Mouse (Mus musculus) adrenal gland, adult 2 months (tissue): ENCODE results near the gene Abhd4. TPM values are rescaled to one million over a fixed set of nuclear protein-coding genes. Genes with fewer than 3 reads are reported as not detected.
A peak's percentile ranks its signal among the peaks of the same experiment; 100 is the strongest.

ENCODE experiments used
- DNase-seq: peaks from one replicate; pipeline ENCODE4 v3.0.0; 2021
- polyA plus RNA-seq: library from polyadenylated mRNA; depleted of rRNA; stranded (reverse); fragments of >200 nt; gene quantifications from 2 replicates; pipeline ENCODE4 v1.2.3, GENCODE M21; 2012
- total RNA-seq, 2 experiments: library from RNA; stranded (reverse); gene quantifications; 2 replicates each; pipeline ENCODE4 v1.2.3; 2021

Abhd4 gene
- total and polyA plus RNA-seq, 3 experiments = 490 to 694 (median 541) TPM

- DNase-seq = peak; percentile 89
Measured at GRCm38 (mm10) chr14:54239002-54239736, 14.8 kb upstream of the Abhd4 start.

DNA sequence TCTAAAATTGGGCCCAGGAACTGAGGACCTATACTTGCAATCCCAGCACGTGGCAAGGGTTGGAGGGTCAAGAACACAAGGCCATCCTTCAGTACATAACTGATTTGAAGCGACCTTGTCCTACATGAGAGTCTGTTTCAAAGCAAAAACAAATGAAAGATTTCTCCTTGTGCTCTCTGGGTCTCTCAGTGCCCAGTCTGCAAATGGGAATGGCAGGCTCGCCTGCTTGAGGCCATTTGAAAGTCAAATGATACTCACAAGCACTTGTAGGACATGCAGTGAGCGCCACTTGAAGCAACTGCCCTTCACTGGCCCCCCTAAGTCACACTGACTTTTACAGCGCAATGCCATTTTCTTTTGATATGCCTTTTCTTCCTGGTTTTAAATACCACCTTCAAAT, 13.4 kb upstream of the Abhd4 start:
- DNase-seq = peak; percentile 69

DNA sequence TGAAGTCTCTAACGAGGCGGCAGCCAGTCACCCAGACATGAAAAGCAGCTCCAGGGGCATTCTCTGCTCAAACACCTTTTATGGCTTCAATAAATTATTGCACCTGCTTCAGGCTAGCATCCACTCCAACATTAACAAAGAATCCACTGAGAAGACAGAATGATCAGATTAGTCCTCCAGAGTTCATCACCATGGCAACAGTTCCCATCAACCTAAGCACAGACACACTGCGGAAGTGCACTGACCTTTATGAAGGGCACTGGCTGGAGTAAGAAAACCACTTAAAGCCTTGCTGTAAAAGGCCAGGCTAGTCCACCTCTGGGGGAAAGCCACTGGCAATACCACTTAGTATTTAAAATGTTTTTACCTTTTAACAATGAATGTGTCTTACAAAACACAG, 9.8 kb upstream of the Abhd4 start:
- DNase-seq = peak; percentile 56

DNA sequence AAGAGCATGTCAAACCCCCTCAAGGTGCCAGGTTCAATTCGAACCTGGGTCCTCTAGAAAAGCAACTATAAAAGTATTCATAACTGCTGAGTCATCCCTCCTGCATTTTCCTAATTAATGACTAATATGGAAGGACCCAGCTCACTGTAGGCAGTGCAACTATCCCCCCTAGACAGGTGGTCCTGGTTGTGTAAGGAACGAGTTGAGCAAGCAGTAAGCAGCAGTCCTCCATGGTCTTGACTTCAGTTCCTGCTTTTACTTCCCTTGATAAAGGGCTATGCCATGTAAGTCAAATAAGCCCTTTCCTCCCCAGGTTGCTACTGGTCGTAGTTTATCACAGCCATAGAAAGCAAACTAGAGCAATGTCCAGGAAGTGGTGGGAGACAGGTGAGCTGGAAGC, 7.8 kb upstream of the Abhd4 start:
- no peak for DNase-seq

GRCm38 (mm10) chr14:54249326-54249725, 4.7 kb upstream of the Abhd4 start:
- peak; percentile 75 for DNase-seq

GRCm38 (mm10) chr14:54250122-54250521, 3.9 kb upstream of the Abhd4 start:
- DNase-seq = no peak

- peak; percentile 1 for DNase-seq
Measured at GRCm38 (mm10) chr14:54254670-54255202, 748 bp downstream of the Abhd4 start.

- DNase-seq = peak; percentile 10
Measured at GRCm38 (mm10) chr14:54258131-54258670, 4.2 kb downstream of the Abhd4 start.

- peak; percentile 99 for DNase-seq
Measured at GRCm38 (mm10) chr14:54259003-54259721, 5.2 kb downstream of the Abhd4 start.

GRCm38 (mm10) chr14:54259722-54260085, 5.7 kb downstream of the Abhd4 start:
- no peak for DNase-seq

GRCm38 (mm10) chr14:54260196-54260595, 6.2 kb downstream of the Abhd4 start:
- peak; percentile 80 for DNase-seq

DNA sequence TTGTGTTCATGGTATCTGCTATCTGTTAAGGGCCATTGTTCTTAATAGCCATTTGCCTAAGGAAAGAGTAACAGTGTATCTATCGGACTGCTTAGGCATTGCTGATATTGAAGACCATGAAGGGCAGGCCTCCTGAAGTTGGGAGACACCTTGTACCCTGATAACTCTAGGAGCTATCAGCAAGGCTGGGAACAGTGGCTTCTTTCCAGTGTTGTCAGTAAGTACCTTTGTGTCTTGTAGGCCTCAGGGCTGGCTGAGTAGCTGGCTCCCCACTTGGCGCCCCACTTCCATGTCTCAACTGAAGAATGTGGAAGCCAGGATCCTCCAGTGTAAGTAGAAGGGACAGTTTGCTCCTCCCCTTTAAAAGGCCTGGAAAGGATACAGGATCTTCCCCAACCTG, 7.4 kb downstream of the Abhd4 start:
- DNase-seq = no peak

DNA sequence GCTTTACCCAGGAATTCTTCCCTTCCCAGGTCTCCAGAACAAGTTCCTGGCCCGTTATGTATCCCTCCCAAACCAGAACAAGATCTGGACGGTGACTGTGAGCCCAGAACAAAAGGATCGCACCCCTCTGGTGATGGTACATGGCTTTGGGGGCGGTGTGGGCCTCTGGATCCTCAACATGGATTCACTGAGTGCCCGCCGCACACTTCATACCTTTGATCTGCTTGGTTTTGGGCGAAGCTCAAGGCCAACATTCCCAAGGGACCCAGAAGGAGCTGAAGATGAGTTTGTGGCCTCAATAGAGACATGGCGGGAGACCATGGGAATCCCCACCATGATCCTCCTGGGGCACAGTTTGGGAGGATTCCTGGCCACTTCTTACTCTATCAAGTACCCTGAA, 8.6 kb downstream of the Abhd4 start:
- no peak for DNase-seq

- peak; percentile 83 for DNase-seq
Measured at GRCm38 (mm10) chr14:54263099-54263498, 9.1 kb downstream of the Abhd4 start.

- no peak for DNase-seq
Measured at GRCm38 (mm10) chr14:54264231-54264630, 10.2 kb downstream of the Abhd4 start.

GRCm38 (mm10) chr14:54265093-54265492, 11.1 kb downstream of the Abhd4 start:
- DNase-seq = no peak

DNA sequence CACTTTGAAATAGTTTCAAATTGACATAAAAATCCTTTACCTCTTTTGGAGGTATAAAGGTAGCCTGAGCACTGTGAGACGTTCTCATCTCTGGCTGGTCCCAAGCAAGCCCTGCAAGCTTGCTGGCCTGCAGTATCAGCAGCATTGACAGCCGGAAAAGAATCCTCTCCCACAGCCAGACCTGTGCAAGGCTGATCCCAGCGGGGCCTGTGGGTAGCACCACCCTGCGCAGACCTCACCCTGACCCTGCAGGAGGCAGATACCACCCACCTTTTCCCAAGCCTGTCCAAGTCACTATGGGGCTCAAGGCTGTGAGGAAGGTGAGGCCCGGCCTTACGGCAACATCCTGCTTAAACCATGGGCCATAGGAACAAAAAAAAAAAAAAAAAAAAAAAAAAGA, 12.0 kb downstream of the Abhd4 start:
- no peak for DNase-seq

DNA sequence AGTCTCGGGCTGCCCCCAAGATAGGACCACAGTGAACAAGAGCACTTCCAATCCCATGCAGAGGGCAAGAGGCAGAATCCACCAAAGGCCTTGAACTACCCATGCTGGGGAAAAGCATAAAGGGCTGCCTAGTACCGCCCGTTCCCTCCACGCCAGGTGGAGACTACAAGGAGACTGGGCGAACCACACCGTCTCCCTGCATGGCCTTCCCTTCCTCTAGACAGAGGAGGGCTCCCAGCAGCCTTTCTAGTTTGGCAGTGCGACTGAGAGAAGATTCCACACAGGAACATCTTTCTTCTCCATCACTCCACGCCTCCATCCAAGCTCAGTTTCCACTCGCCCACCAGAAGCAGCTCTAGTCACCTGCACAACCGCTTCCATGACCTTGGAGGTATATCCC, 14.0 kb downstream of the Abhd4 start:
- no peak for DNase-seq

DNA sequence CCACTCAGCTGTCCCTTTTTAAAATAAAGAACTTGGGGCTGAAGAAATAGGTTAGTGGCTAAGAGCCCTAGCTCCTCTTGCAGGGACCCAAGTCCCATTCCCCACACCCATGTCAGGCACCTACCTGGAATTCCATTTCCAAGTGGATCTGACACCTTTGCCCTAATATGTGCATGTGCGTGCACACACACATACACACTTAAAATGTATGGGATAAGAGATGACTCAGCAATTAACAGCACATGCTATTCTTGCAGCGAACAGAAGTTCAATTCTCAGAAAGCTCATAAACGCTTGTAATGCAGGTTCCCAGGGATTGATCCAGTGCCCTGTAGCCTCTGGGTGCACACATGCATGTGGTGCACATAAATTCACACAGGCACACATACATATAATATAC, 15.6 kb downstream of the Abhd4 start:
- DNase-seq = no peak

GRCm38 (mm10) chr14:54270413-54270812, 16.4 kb downstream of the Abhd4 start:
- DNase-seq = no peak

- DNase-seq = peak; percentile 61
Measured at GRCm38 (mm10) chr14:54271976-54272606, 18.1 kb downstream of the Abhd4 start.

- DNase-seq = no peak
Measured at GRCm38 (mm10) chr14:54272696-54273095, 18.7 kb downstream of the Abhd4 start.

DNA sequence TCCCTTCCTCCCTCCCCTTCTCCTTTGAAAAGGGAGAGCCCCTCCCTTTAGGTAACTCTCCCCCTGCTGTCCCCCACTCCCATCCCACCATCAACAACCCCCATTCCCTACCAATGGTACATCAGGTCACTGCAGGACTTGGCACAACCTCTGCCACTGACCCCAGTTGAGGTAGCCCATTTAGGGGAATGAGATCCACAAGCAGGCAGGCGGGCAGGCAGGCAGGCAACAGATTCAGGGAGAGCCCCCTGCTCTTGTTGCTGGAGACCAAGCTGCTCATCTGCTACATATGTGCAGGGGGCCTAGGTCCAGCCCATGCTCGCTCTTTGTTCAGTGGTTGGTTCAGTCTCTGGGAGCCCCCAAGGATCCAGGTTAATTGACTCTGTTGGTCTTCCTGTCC, 22.5 kb downstream of the Abhd4 start:
- no peak for DNase-seq
